Mouse (Mus musculus) ES-E14 (cell line): Measurements from ENCODE around the gene Alkbh2.

Experiments
- CHD2 ChIP-seq: IDR thresholded peaks from 2 replicates; pipeline ENCODE4 v1.6.1; 2014; ENCODE audit warnings: mild to moderate bottlenecking, low read depth, low read length, inconsistent platforms
- HCFC1 ChIP-seq: IDR thresholded peaks from 2 replicates; pipeline ENCODE4 v1.6.1; 2012; ENCODE audit warnings: low read length, inconsistent platforms, borderline replicate concordance; ENCODE audit not compliant: insufficient read depth
- MAFK ChIP-seq: IDR thresholded peaks from 2 replicates; pipeline ENCODE4 v1.6.1; 2014; ENCODE audit warnings: mild to moderate bottlenecking, low read depth, low read length, inconsistent platforms; ENCODE audit not compliant: insufficient read depth
- ZC3H11A ChIP-seq: IDR thresholded peaks from 2 replicates; pipeline ENCODE4 v1.6.1; 2012; ENCODE audit warnings: low read depth, mild to moderate bottlenecking, inconsistent platforms, low read length, borderline replicate concordance
- ZNF384 ChIP-seq: IDR thresholded peaks from 2 replicates; pipeline ENCODE4 v1.6.1; 2012; ENCODE audit warnings: low read depth, low read length, inconsistent platforms

- TF ChIP-seq HCFC1 (no peak), ZNF384 (no peak), CHD2 (no peak), MAFK (no peak), ZC3H11A (no peak)
These were observed 29.2 kb upstream of the Alkbh2 start for GRCm38 (mm10) chr5:114157236-114157635.
